In the genomic region with DNA sequence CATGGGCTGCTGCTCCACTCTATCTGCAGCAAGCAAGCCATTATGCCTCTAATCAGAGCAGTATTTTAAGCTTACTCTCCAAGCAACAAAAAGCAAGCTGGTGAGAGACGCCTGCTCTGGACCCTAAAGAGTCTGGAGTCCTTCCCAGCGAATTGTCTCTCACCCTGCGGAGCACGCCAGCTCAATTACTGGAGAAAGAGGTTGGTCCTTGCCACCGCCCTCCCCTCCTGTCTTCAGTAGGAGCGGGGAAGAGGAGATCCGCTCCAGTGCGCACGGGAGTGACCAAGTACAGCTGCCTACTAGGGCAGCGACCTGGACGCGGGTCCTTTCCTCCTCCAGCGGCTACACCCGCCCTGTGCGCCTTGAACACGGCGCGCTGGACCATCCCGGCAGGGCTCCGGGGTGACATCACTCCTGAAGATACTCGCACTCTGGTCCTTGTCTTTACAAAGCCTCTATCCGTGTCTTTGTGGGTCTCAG, we compare ENCODE assay signal across 8 mouse cellular contexts. TPM values are rescaled to one million over a fixed set of nuclear protein-coding genes. Genes with fewer than 3 reads are reported as not detected.
DNase-seq lines count a peak whose midpoint lies in the region; ATAC-seq and TF ChIP-seq lines count a peak whose summit lies in the region.

A gene (plus strand): TSS at position 127 of the 480 bp plus-strand sequence.

- intact Hi-C loops in gastrocnemius, postnatal 14 days (cut with DNase I; ENCODE audit: low total_unique reads): no loop called here

- H3K4me1 ChIP-seq in lung, embryonic 15.5 days: no peaks in the 10 kb centered on the region
- no peaks in the 10 kb centered on the region for H3K4me1 ChIP-seq in lung, adult 2 months (ENCODE audit: control insufficient read depth, insufficient read depth, low read length)
- H3K4me1 ChIP-seq in neural tube, embryonic 12.5 days: no peaks in the 10 kb centered on the region

- no peak for DNase-seq in lung, adult 2 months
- DNase-seq in cerebellum, postnatal 14 days: peak; percentile 59
- DNase-seq in frontal cortex, adult 2 months (ENCODE audit: extremely low spot score in 1 of 2, low spot score in 1 of 2): peak in 1 of 2 experiments; percentile 55
- DNase-seq in left cerebral cortex, adult 8-10 months (ENCODE audit: low spot score in 2 of 2): peak; percentile 33 to 40
- no peak for DNase-seq in gastrocnemius, postnatal 14 days
- DNase-seq in thymus, adult 18-20 months: no peak

- WGBS in lung, embryonic 15.5 days: under 1% methylated on average over 21 of the region's 22 CpGs
- 2% methylated on average over 22 of the region's 22 CpGs for WGBS in lung, adult 2 months
- WGBS in neural tube, embryonic 12.5 days: under 1% methylated on average over 22 of the region's 22 CpGs

- peaks cover 17% of the 10 kb centered on the region for H3K27me3 ChIP-seq in lung, embryonic 15.5 days
- H3K27me3 ChIP-seq in neural tube, embryonic 12.5 days (replicated peaks): no peaks in the 10 kb centered on the region

- no peaks in the 10 kb centered on the region for H3K9me3 ChIP-seq in lung, embryonic 15.5 days
- H3K9me3 ChIP-seq in neural tube, embryonic 12.5 days: no peaks in the 10 kb centered on the region

- no peak for TF ChIP-seq POLR2A in lung, adult 2 months (IDR thresholded peaks at IDR 0.05; ENCODE audit: borderline replicate concordance, extremely low read depth, low read depth, low read length)

- H3K27ac ChIP-seq in lung, embryonic 15.5 days: no peak within 1 kb of the TSS
- H3K27ac ChIP-seq in neural tube, embryonic 12.5 days: no peak within 1 kb of the TSS

- TF ChIP-seq CTCF in lung, adult 2 months (IDR thresholded peaks at IDR 0.05; ENCODE audit: insufficient read depth, low read length): no peak

- H3K4me2 ChIP-seq in lung, embryonic 15.5 days: peak within 1 kb of the TSS; percentile 57
- H3K4me2 ChIP-seq in neural tube, embryonic 12.5 days (replicated peaks): peak within 1 kb of the TSS; percentile 84

- H3K36me3 ChIP-seq in lung, embryonic 15.5 days: no peaks in the 10 kb centered on the region
- H3K36me3 ChIP-seq in neural tube, embryonic 12.5 days: no peaks in the 10 kb centered on the region

- ATAC-seq in lung, embryonic 15.5 days (ENCODE audit: borderline replicate concordance, extremely low read depth, low FRiP score, low TSS enrichment): peak; percentile 39; the same call in 1 of the 2 replicates
- ATAC-seq in neural tube, embryonic 12.5 days (ENCODE audit: low FRiP score, low read depth): peak; percentile 84

- H3K9ac ChIP-seq in lung, embryonic 15.5 days: no peak within 1 kb of the TSS
- peak within 1 kb of the TSS; percentile 61 for H3K9ac ChIP-seq in neural tube, embryonic 12.5 days

- H3K4me3 ChIP-seq in lung, embryonic 15.5 days: peak within 1 kb of the TSS; percentile 23
- no peak within 1 kb of the TSS for H3K4me3 ChIP-seq in lung, adult 2 months (replicated peaks; ENCODE audit: extremely low read depth, low read depth, low read length)
- H3K4me3 ChIP-seq in neural tube, embryonic 12.5 days: peak within 1 kb of the TSS; percentile 49

RNA-seq across cellular contexts. Expression of the gene that starts here (rescaled TPM):
- 0.23 and 0.27 TPM in 2 replicates for polyA plus RNA-seq in lung, embryonic 15.5 days (2015; fragmentation: Nextera tagmentation; extraction: Ambion mirVana)
- polyA plus RNA-seq in lung, adult 2 months (2012; rRNA removed): 0.06 TPM in 1 of 2 replicates, not detected in the other
- polyA plus RNA-seq in frontal cortex, adult 2 months (2012; rRNA removed): 88.0 and 94.6 TPM in 2 replicates
- total RNA-seq in left cerebral cortex, adult 8-10 months (2022): 10 to 100 TPM; 80.0 to 93.5 (median 86.9) TPM
- polyA plus RNA-seq in neural tube, embryonic 12.5 days (2016; fragmentation: Nextera tagmentation; extraction: Ambion mirVana): 6.5 and 8.5 TPM in 2 replicates
- under 1 TPM; 0.27 to 0.37 TPM for total RNA-seq in gastrocnemius, postnatal 14 days (2021)

Comparison
In these comparisons a context has a peak if more than half of its experiments do, and no peak if none do; other contexts are left out.
1. RNA of the gene that starts here (total RNA-seq): 80.0 to 93.5 TPM in left cerebral cortex, adult 8-10 months; 0.27 to 0.37 TPM in gastrocnemius, postnatal 14 days; every median in the first group is over 10 times any median in the second.
2. Peak in ATAC-seq, H3K4me3 ChIP-seq and H3K4me2 ChIP-seq in lung, embryonic 15.5 days; RNA of the gene not detected or under 1 TPM.
3. DNase-seq: peak in cerebellum, postnatal 14 days (2 of 2) and left cerebral cortex, adult 8-10 months (2 of 2); none in lung, adult 2 months (single experiment), gastrocnemius, postnatal 14 days (single experiment) and thymus, adult 18-20 months (0 of 2).